Mouse (Mus musculus) embryo, embryonic 9.5 days (tissue): Measurements from ENCODE around the gene Pik3ip1.

ENCODE experiments used
- DNase-seq: peaks from one replicate; pipeline ENCODE4 v3.0.0-alpha.2; 2017; ENCODE audit errors: extremely low spot score

Gene Pik3ip1

GRCm38 (mm10) chr11:3337173-3337955 lies 7.2 kb downstream of the Pik3ip1 start:
- DNase-seq, result peak; percentile 67

GRCm38 (mm10) chr11:3337961-3338360 lies 7.8 kb downstream of the Pik3ip1 start:
- no peak for DNase-seq

GRCm38 (mm10) chr11:3341476-3341875 lies 11.3 kb downstream of the Pik3ip1 start:
- DNase-seq, result no peak

GRCm38 (mm10) chr11:3344916-3345315 lies 14.7 kb downstream of the Pik3ip1 start:
- DNase-seq, result no peak

GRCm38 (mm10) chr11:3346351-3346750 lies 16.1 kb downstream of the Pik3ip1 start:
- DNase-seq, result no peak

GRCm38 (mm10) chr11:3347091-3347834 lies 17.1 kb downstream of the Pik3ip1 start:
- peak; percentile 81 for DNase-seq

- DNase-seq, result no peak
These were observed 17.6 kb downstream of the Pik3ip1 start for GRCm38 (mm10) chr11:3347835-3348195.

- peak; percentile 77 for DNase-seq
These were observed 18.6 kb downstream of the Pik3ip1 start for GRCm38 (mm10) chr11:3348576-3349342.

GRCm38 (mm10) chr11:3349343-3349695 lies 19.1 kb downstream of the Pik3ip1 start:
- DNase-seq, result no peak

- no peak for DNase-seq
These were observed 21.9 kb downstream of the Pik3ip1 start for GRCm38 (mm10) chr11:3352131-3352530.

GRCm38 (mm10) chr11:3352990-3353585 lies 22.9 kb downstream of the Pik3ip1 start:
- DNase-seq, result no peak

GRCm38 (mm10) chr11:3362854-3363253 lies 32.7 kb downstream of the Pik3ip1 start:
- DNase-seq, result no peak

- no peak for DNase-seq
These were observed 36.2 kb downstream of the Pik3ip1 start for GRCm38 (mm10) chr11:3366411-3366810.

- DNase-seq, result no peak
These were observed 38.8 kb downstream of the Pik3ip1 start for GRCm38 (mm10) chr11:3368983-3369382.

GRCm38 (mm10) chr11:3369449-3369848 lies 39.2 kb downstream of the Pik3ip1 start:
- no peak for DNase-seq

GRCm38 (mm10) chr11:3370162-3370561 lies 40.0 kb downstream of the Pik3ip1 start:
- DNase-seq, result no peak

GRCm38 (mm10) chr11:3370928-3371598 lies 40.9 kb downstream of the Pik3ip1 start:
- peak; percentile 88 for DNase-seq

- no peak for DNase-seq
These were observed 41.5 kb downstream of the Pik3ip1 start for GRCm38 (mm10) chr11:3371599-3372295.

GRCm38 (mm10) chr11:3373591-3374292 lies 43.5 kb downstream of the Pik3ip1 start:
- DNase-seq, result no peak

- peak; percentile 39 for DNase-seq
These were observed 44.1 kb downstream of the Pik3ip1 start for GRCm38 (mm10) chr11:3374293-3374645.
